Mouse (Mus musculus) CH12.LX (cell line): Measurements from ENCODE around the gene Fam135a. TPM values are rescaled to one million over a fixed set of nuclear protein-coding genes. Genes with fewer than 3 reads are reported as not detected.

Source experiments
- DNase-seq: peaks from one replicate; pipeline ENCODE4 v3.0.0-alpha.2; 2013; ENCODE audit errors: extremely low read depth
- H3K27ac ChIP-seq: 2 replicates; pipeline ENCODE4 v1.5.1; 2012; ENCODE audit warnings: low read depth, mild to moderate bottlenecking, control low read depth, moderate library complexity; ENCODE audit not compliant: insufficient read depth
- H3K27me3 ChIP-seq: replicated peaks from 2 replicates; pipeline ENCODE3; 2012; ENCODE audit warnings: inconsistent platforms
- H3K36me3 ChIP-seq, 2 experiments: replicated peaks in 1 of 2; 2 replicates each; pipeline versions ENCODE3 to v1.6.1; 2012; ENCODE audit warnings: inconsistent platforms in 1 of 2, low read length in 1 of 2, mild to moderate bottlenecking in 1 of 2, mixed read lengths in 1 of 2, moderate library complexity in 1 of 2; ENCODE audit not compliant: control insufficient read depth in 1 of 2, insufficient read depth in 1 of 2
- H3K4me1 ChIP-seq, 2 experiments: 2 replicates each; pipeline ENCODE4 v1.6.1; 2012; ENCODE audit warnings: inconsistent platforms in 1 of 2, moderate library complexity in 1 of 2; ENCODE audit not compliant: insufficient read depth in 2 of 2, control insufficient read depth in 1 of 2
- H3K4me2 ChIP-seq: 2 replicates; pipeline ENCODE4 v1.6.1; 2012; ENCODE audit warnings: low read depth, mild to moderate bottlenecking, control low read depth; ENCODE audit not compliant: poor library complexity, insufficient read depth, severe bottlenecking
- H3K4me3 ChIP-seq, 3 experiments: fragments of 150-350 bp in 1 of 3; sonication (generic) in 1 of 3; replicated peaks in 1 of 3; 2 replicates each; pipeline versions ENCODE3 to v1.5.1; 2011 to 2012; ENCODE audit warnings: low read depth in 2 of 3, low read length in 2 of 3, mild to moderate bottlenecking in 2 of 3, moderate library complexity in 2 of 3, control low read depth in 1 of 3, improper control_type of control experiment in 1 of 3, inconsistent platforms in 1 of 3, mixed read lengths in 1 of 3; ENCODE audit not compliant: poor library complexity in 1 of 3
- H3K79me2 ChIP-seq: replicated peaks from 2 replicates; pipeline ENCODE4 v1.6.1; 2012; ENCODE audit warnings: mild to moderate bottlenecking, moderate library complexity; ENCODE audit not compliant: control insufficient read depth, poor library complexity, insufficient read depth, severe bottlenecking; ENCODE audit errors: extremely low read depth
- H3K9ac ChIP-seq: 2 replicates; pipeline ENCODE4 v1.6.1; 2012; ENCODE audit warnings: low read depth, mild to moderate bottlenecking, control low read depth, moderate library complexity; ENCODE audit not compliant: insufficient read depth
- H3K9me3 ChIP-seq: replicated peaks from 2 replicates; pipeline ENCODE3; 2012; ENCODE audit warnings: low read length, inconsistent platforms, mixed read lengths
- CHD1 ChIP-seq: IDR thresholded peaks from 2 replicates; pipeline ENCODE4 v1.6.1; 2012; ENCODE audit warnings: low read depth, low read length, improper control_type of control experiment, inconsistent platforms
- CTCF ChIP-seq, 2 experiments: IDR thresholded peaks in 1 of 2; conservative IDR thresholded peaks in 1 of 2; 2 replicates each; pipeline ENCODE4 v1.5.1; 2011 to 2012; ENCODE audit warnings: low read depth in 2 of 2, low read length in 2 of 2, improper control_type of control experiment in 1 of 2, inconsistent platforms in 1 of 2, mild to moderate bottlenecking in 1 of 2, moderate library complexity in 1 of 2
- E2F4 ChIP-seq: IDR thresholded peaks from 2 replicates; pipeline ENCODE4 v1.6.1; 2011; ENCODE audit warnings: low read depth, low read length, improper control_type of control experiment; ENCODE audit not compliant: insufficient replicate concordance
- ELF1 ChIP-seq: IDR thresholded peaks from 2 replicates; pipeline ENCODE4 v1.6.1; 2014; ENCODE audit warnings: low read depth, mild to moderate bottlenecking, inconsistent platforms, low read length, improper control_type of control experiment
- ETS1 ChIP-seq: conservative IDR thresholded peaks from 2 replicates; pipeline ENCODE4 v1.6.1; 2012; ENCODE audit warnings: low read depth, mild to moderate bottlenecking, inconsistent platforms, low read length, improper control_type of control experiment, moderate library complexity
- GABPA ChIP-seq: IDR thresholded peaks from 2 replicates; pipeline ENCODE4 v1.6.1; 2012; ENCODE audit warnings: low read depth, low read length, improper control_type of control experiment, inconsistent platforms; ENCODE audit not compliant: insufficient replicate concordance
- JUN ChIP-seq: IDR thresholded peaks from 2 replicates; pipeline ENCODE4 v1.6.1; 2011; ENCODE audit warnings: low read depth, mild to moderate bottlenecking, low read length, improper control_type of control experiment, moderate library complexity; ENCODE audit not compliant: insufficient read depth
- KAT2A ChIP-seq: IDR thresholded peaks from 2 replicates; pipeline ENCODE4 v1.6.1; 2012; ENCODE audit warnings: low read length, improper control_type of control experiment, inconsistent platforms; ENCODE audit not compliant: insufficient replicate concordance
- MAX ChIP-seq: IDR thresholded peaks from 2 replicates; pipeline ENCODE4 v1.6.1; 2011; ENCODE audit warnings: low read length, improper control_type of control experiment
- MAZ ChIP-seq: IDR thresholded peaks from 2 replicates; pipeline ENCODE4 v1.6.1; 2012; ENCODE audit warnings: low read depth, mild to moderate bottlenecking, inconsistent platforms, low read length, improper control_type of control experiment, moderate library complexity
- MEF2A ChIP-seq: IDR thresholded peaks from 2 replicates; pipeline ENCODE4 v1.6.1; 2014; ENCODE audit warnings: low read depth, mild to moderate bottlenecking, inconsistent platforms, low read length, improper control_type of control experiment, borderline replicate concordance
- MXI1 ChIP-seq: IDR thresholded peaks from 2 replicates; pipeline ENCODE4 v1.6.1; 2011; ENCODE audit warnings: mild to moderate bottlenecking, low read depth, low read length, improper control_type of control experiment
- PAX5 ChIP-seq: IDR thresholded peaks from 2 replicates; pipeline ENCODE4 v1.6.1; 2012; ENCODE audit warnings: low read length, inconsistent platforms, mixed read lengths
- POLR2A ChIP-seq: IDR thresholded peaks from 2 replicates; pipeline ENCODE4 v1.6.1; 2011; ENCODE audit warnings: low read depth, mild to moderate bottlenecking, improper control_type of control experiment, low read length
- POLR2AphosphoS2 ChIP-seq: IDR thresholded peaks from 2 replicates; pipeline ENCODE4 v1.6.1; 2011; ENCODE audit warnings: low read depth, low read length, improper control_type of control experiment
- RAD21 ChIP-seq: IDR thresholded peaks from 2 replicates; pipeline ENCODE4 v1.6.1; 2011; ENCODE audit warnings: low read depth, mild to moderate bottlenecking, low read length, improper control_type of control experiment, moderate library complexity
- RCOR1 ChIP-seq: conservative IDR thresholded peaks from 2 replicates; pipeline ENCODE4 v1.6.1; 2012; ENCODE audit warnings: low read depth, mild to moderate bottlenecking, inconsistent platforms, low read length, improper control_type of control experiment
- SIN3A ChIP-seq: IDR thresholded peaks from 2 replicates; pipeline ENCODE4 v1.6.1; 2012; ENCODE audit warnings: low read length, improper control_type of control experiment, inconsistent platforms
- TCF12 ChIP-seq: IDR thresholded peaks from 2 replicates; pipeline ENCODE4 v1.6.1; 2014; ENCODE audit warnings: low read depth, mild to moderate bottlenecking, inconsistent platforms, low read length, improper control_type of control experiment
- UBTF ChIP-seq: IDR thresholded peaks from 2 replicates; pipeline ENCODE4 v1.6.1; 2012; ENCODE audit warnings: low read depth, mild to moderate bottlenecking, inconsistent platforms, low read length, improper control_type of control experiment, moderate library complexity
- ZMIZ1 ChIP-seq: IDR thresholded peaks from 2 replicates; pipeline ENCODE4 v1.6.1; 2012; ENCODE audit warnings: low read depth, mild to moderate bottlenecking, inconsistent platforms, low read length, improper control_type of control experiment
- dilution Hi-C: fragments of 300-500 bp; cut with MboI; formaldehyde crosslinking; loops from 2 replicates; pipeline ENCODE4 v1.14.3; 2020; ENCODE audit warnings: low sequenced_read_pairs; ENCODE audit not compliant: extremely low pct_unique_long_range_greater_than_20kb, extremely low pct_ligation_motif_present
- in situ Hi-C: fragments of 300-500 bp; cut with MboI; formaldehyde crosslinking; loops from 3 replicates; pipeline ENCODE4 v1.14.3; 2019; ENCODE audit warnings: low sequenced_read_pairs, low pct_ligation_motif_present, low pct_unique_long_range_greater_than_20kb, mixed read lengths
- polyA plus RNA-seq: library from polyadenylated mRNA; unstranded; fragments of >175 nt; gene quantifications from 2 replicates; pipeline ENCODE4 v1.2.1, GENCODE M21; 2012; ENCODE audit warnings: low read depth; ENCODE audit not compliant: insufficient read length
- total RNA-seq, 2 experiments: library from RNA; depleted of rRNA; stranded (reverse); fragments of 300-350 nt in 1 of 2; fragments of >200 nt in 1 of 2; gene quantifications; 2 replicates each; pipeline ENCODE4 v1.2.3; 2012 to 2014

The Fam135a gene
- total and polyA plus RNA-seq, 3 experiments, result 1.5 to 2.1 (median 2.0) TPM

DNA sequence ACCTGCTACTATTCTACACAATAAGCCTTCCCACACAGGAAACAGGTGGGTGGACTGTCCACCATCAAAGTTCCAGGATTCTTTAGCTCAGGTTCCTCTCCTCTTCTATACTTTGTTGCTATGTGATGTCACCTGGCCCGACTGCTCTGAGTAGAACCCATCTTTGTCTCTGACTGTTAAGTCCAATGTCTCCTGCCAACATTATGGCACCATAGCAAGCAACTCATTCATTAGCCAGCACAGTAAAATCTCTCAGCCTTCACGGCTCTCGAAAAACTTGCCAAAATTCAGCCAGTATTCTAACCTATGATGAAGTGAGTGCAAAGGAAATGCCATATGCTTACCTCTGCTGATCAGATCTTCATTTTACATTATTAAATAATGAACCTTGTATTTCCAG is 14.0 kb downstream of the Fam135a start:
- H3K27me3 ChIP-seq, result no peaks in the 10 kb centered on the region
- H3K27ac ChIP-seq, result no peak overlapping the region
- dilution Hi-C loops, result no loop called here
- no peak for DNase-seq
- no peaks in the 10 kb centered on the region for H3K79me2 ChIP-seq
- H3K4me2 ChIP-seq, result no peak overlapping the region
- TF ChIP-seq POLR2A, result no peak
- TF ChIP-seq POLR2AphosphoS2, result no peak
- TF ChIP-seq GABPA, result no peak
- no peak for TF ChIP-seq RAD21
- TF ChIP-seq SIN3A, result no peak
- no peak for TF ChIP-seq MEF2A
- TF ChIP-seq TCF12, result no peak
- no peak for TF ChIP-seq KAT2A
- no peak for TF ChIP-seq RCOR1
- TF ChIP-seq E2F4, result no peak
- in situ Hi-C loops, result no loop called here
- no peak overlapping the region for H3K9ac ChIP-seq
- no peaks in the 10 kb centered on the region for H3K36me3 ChIP-seq
- H3K4me1 ChIP-seq, result no peaks in the 10 kb centered on the region
- H3K4me3 ChIP-seq, result no peak overlapping the region
- H3K9me3 ChIP-seq, result no peaks in the 10 kb centered on the region

DNA sequence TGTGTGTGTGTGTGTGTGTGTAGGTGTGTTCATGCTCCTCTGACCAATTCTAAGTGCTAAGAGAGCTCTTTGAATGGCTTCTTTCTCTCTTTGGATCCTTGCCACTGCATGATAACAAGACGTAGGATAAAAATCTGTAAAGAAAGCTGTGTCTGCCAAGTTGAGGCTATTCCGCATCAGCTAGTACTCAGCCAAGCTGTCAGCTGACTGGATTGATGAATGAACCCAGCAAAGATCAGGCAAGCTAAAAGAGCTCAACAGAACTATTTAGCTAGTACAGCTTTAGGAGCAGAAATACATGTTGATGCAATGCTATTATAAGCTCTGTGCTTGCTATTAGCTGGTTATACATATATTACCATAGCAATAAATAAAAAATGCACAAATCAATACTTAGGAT is 25.7 kb downstream of the Fam135a start:
- Histone ChIP-seq H3K27ac (no peak overlapping the region), H3K79me2 (no peaks in the 10 kb centered on the region), H3K36me3 (no peaks in the 10 kb centered on the region), H3K4me1 (no peaks in the 10 kb centered on the region), H3K27me3 (no peaks in the 10 kb centered on the region), H3K4me2 (no peak overlapping the region), H3K9ac (no peak overlapping the region), H3K4me3 (no peak overlapping the region), H3K9me3 (no peaks in the 10 kb centered on the region)
- dilution Hi-C loops (no loop called here), in situ Hi-C loops (no loop called here)
- no peak for TF ChIP-seq CTCF (conservative IDR thresholded peaks at IDR 0.05 in 1 of 2, IDR thresholded peaks at IDR 0.05 in 1 of 2; ENCODE audit: low read depth in 2 of 2, low read length in 2 of 2)
- TF ChIP-seq UBTF, result no peak
- TF ChIP-seq MXI1, result no peak
- no peak for TF ChIP-seq GABPA
- TF ChIP-seq MAZ, result no peak
- no peak for TF ChIP-seq ETS1
- no peak for TF ChIP-seq MAX
- TF ChIP-seq PAX5, result no peak
- no peak for TF ChIP-seq CHD1
- no peak for TF ChIP-seq JUN
- no peak for TF ChIP-seq E2F4
- no peak for TF ChIP-seq ZMIZ1
- no peak for TF ChIP-seq KAT2A
- no peak for TF ChIP-seq ELF1
- no peak for DNase-seq
